Mouse (Mus musculus): ENCODE measurements around the gene Slc7a8. TPM values are rescaled to one million over a fixed set of nuclear protein-coding genes. Genes with fewer than 3 reads are reported as not detected.

Gene Slc7a8
- polyA plus RNA-seq, 2 experiments = 4.5 to 5.8 TPM

DNA sequence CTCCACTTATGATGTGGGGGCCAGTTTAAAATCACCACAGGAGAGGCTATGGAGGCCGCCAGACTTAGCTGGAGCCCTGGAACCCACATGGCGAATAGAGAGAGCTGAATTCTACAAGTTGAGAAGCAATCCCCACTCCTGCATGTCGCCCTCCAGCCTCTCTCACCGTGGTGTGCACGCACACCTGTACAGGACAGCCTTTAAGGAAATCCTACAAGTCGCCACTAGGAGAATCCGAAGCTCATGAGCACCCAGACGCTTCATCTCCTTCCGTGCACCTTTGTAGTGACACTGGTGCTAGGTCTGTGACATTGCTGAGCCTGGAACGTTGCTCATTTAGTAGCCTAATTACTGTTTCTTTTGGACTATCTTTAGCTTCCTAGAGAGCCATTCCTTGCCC, 17.9 kb upstream of the Slc7a8 start:
- ATAC-seq (ENCODE audit: low FRiP score, low read depth) (no peak), DNase-seq (ENCODE audit: low spot score) (no peak)
- H3K27ac ChIP-seq (replicated peaks; ENCODE audit: low read depth, low read length) = no peak overlapping the region
- H3K9ac ChIP-seq (ENCODE audit: low read depth, low read length, severe bottlenecking) = no peak overlapping the region
- no peaks in the 10 kb centered on the region for H3K4me1 ChIP-seq (ENCODE audit: control insufficient read depth, insufficient read depth, low read length)
- H3K9me3 ChIP-seq (ENCODE audit: control insufficient read depth, low read length) = no peaks in the 10 kb centered on the region
- no peaks in the 10 kb centered on the region for H3K36me3 ChIP-seq (ENCODE audit: control insufficient read depth, insufficient read depth, low read length)
- no peak overlapping the region for H3K4me2 ChIP-seq (replicated peaks; ENCODE audit: low read depth, low read length, severe bottlenecking)
- WGBS = 47% methylated on average over 10 of the region's 10 CpGs
- H3K27me3 ChIP-seq (ENCODE audit: control insufficient read depth, insufficient read depth, low read length) = no peaks in the 10 kb centered on the region
- no peak for TF ChIP-seq POLR2A (IDR thresholded peaks at IDR 0.05; ENCODE audit: borderline replicate concordance, extremely low read depth, insufficient read depth, insufficient read length)
- H3K4me3 ChIP-seq (replicated peaks; ENCODE audit: low read length) = no peak overlapping the region

DNA sequence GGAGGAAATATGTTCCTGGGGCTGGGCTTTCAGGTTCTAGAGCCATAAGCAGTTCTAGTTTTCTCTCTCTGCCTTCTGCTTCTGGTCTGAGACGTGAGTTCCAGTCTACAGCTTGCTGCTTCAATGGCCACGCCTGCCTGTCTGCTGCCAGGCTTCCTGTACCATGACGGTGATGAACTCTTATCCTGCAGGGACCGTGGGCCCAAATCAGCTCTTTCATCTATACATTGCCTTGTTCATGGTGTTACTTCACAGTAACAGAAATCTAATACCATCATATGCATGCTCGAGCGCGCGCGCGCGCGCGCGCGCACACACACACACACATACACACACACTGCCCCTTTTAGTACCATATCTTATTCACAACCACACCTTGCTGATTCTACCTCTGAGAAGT, 15.0 kb upstream of the Slc7a8 start:
- Histone ChIP-seq H3K4me1 (ENCODE audit: control insufficient read depth, insufficient read depth, low read length) (no peaks in the 10 kb centered on the region), H3K9ac (ENCODE audit: low read depth, low read length, severe bottlenecking) (no peak overlapping the region), H3K27ac (replicated peaks; ENCODE audit: low read depth, low read length) (no peak overlapping the region), H3K27me3 (ENCODE audit: control insufficient read depth, insufficient read depth, low read length) (no peaks in the 10 kb centered on the region), H3K36me3 (ENCODE audit: control insufficient read depth, insufficient read depth, low read length) (no peaks in the 10 kb centered on the region), H3K4me2 (replicated peaks; ENCODE audit: low read depth, low read length, severe bottlenecking) (no peak overlapping the region), H3K9me3 (ENCODE audit: control insufficient read depth, low read length) (no peaks in the 10 kb centered on the region), H3K4me3 (replicated peaks; ENCODE audit: low read length) (no peak overlapping the region)
- TF ChIP-seq POLR2A (IDR thresholded peaks at IDR 0.05; ENCODE audit: borderline replicate concordance, extremely low read depth, insufficient read depth, insufficient read length) = no peak
- ATAC-seq (ENCODE audit: low FRiP score, low read depth) (no peak), DNase-seq (ENCODE audit: low spot score) (no peak)
- WGBS = 89% methylated on average over 15 of the region's 15 CpGs

DNA sequence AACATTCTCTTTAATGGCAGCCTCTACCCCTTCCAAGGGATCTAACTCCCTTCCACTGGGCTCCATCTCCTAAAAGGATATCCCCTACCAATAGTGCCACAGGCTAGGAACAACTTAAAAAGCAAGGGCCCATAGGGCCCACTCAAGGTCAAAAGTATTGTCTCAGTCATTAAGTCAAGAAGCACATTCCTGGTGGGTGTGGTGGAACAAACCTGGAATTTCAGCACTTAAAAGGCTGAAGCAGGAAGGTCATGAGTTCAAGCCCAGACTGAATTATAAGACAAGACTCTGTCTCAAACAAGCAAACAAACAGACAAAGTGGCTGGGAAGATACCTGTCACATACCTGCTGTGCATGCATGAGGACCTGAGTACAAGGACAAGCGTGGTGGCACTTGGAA, 14.2 kb upstream of the Slc7a8 start:
- TF ChIP-seq POLR2A (IDR thresholded peaks at IDR 0.05; ENCODE audit: borderline replicate concordance, extremely low read depth, insufficient read depth, insufficient read length) = no peak
- Histone ChIP-seq H3K36me3 (ENCODE audit: control insufficient read depth, insufficient read depth, low read length) (no peaks in the 10 kb centered on the region), H3K27me3 (ENCODE audit: control insufficient read depth, insufficient read depth, low read length) (no peaks in the 10 kb centered on the region), H3K9me3 (ENCODE audit: control insufficient read depth, low read length) (no peaks in the 10 kb centered on the region), H3K4me3 (replicated peaks; ENCODE audit: low read length) (no peak overlapping the region), H3K9ac (ENCODE audit: low read depth, low read length, severe bottlenecking) (no peak overlapping the region), H3K4me1 (ENCODE audit: control insufficient read depth, insufficient read depth, low read length) (no peaks in the 10 kb centered on the region), H3K27ac (replicated peaks; ENCODE audit: low read depth, low read length) (no peak overlapping the region), H3K4me2 (replicated peaks; ENCODE audit: low read depth, low read length, severe bottlenecking) (no peak overlapping the region)
- DNase-seq (ENCODE audit: low spot score) (no peak), ATAC-seq (ENCODE audit: low FRiP score, low read depth) (no peak)
- 82% methylated on average over 1 of the region's 1 CpGs for WGBS

DNA sequence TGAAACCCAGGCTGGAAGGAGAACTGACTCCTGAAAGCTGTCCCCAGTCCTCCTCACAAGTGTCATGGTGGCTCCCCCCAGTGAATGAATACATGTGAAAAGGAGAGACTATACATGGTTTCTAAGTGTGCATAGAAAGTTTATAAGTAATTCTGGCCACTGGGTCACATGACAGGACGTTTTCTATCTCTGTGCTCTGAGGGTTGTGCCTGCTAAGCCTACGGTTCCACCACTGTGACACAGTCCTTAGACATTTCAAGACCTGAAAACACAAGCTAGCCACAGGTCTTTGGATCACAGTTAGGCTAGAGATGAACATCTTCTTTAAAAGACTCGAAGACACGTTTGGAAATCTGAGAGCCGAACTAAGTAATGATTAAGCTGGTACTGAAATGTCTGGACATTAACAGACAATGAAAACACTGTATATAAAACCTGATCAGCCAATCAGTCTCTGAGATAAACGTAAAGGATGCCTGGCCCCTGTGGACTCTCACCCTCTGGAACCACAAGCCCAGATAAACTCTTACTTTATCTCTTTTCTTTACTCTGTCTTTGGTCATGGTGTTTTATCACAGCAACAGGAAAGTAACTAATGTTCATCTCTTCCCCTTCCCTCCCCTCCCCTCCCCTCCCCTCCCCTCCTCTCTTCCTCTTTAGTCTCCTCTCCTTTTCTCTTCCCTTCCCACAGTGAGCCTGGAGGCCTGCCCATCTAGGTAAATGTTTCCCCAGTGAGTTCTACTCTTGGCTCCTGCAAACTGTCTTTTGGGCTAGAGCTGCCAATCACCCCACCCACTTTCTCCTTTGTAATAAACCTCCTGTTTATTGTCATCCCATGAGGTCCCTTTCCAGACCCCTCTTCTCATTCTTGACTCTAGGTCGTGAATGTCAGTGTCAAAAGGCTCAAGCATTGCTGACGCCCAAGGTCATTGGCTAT, 12.4 kb upstream of the Slc7a8 start:
- Histone ChIP-seq H3K4me2 (replicated peaks; ENCODE audit: low read depth, low read length, severe bottlenecking) (no peak overlapping the region), H3K4me1 (ENCODE audit: control insufficient read depth, insufficient read depth, low read length) (no peaks in the 10 kb centered on the region), H3K36me3 (ENCODE audit: control insufficient read depth, insufficient read depth, low read length) (no peaks in the 10 kb centered on the region), H3K9ac (ENCODE audit: low read depth, low read length, severe bottlenecking) (no peak overlapping the region), H3K27ac (replicated peaks; ENCODE audit: low read depth, low read length) (no peak overlapping the region), H3K4me3 (replicated peaks; ENCODE audit: low read length) (no peak overlapping the region), H3K9me3 (ENCODE audit: control insufficient read depth, low read length) (no peaks in the 10 kb centered on the region), H3K27me3 (ENCODE audit: control insufficient read depth, insufficient read depth, low read length) (no peaks in the 10 kb centered on the region)
- ATAC-seq (ENCODE audit: low FRiP score, low read depth) (no peak), DNase-seq (ENCODE audit: low spot score) (no peak)
- TF ChIP-seq POLR2A (IDR thresholded peaks at IDR 0.05; ENCODE audit: borderline replicate concordance, extremely low read depth, insufficient read depth, insufficient read length) = no peak
- 75% methylated on average over 8 of the region's 8 CpGs for WGBS

DNA sequence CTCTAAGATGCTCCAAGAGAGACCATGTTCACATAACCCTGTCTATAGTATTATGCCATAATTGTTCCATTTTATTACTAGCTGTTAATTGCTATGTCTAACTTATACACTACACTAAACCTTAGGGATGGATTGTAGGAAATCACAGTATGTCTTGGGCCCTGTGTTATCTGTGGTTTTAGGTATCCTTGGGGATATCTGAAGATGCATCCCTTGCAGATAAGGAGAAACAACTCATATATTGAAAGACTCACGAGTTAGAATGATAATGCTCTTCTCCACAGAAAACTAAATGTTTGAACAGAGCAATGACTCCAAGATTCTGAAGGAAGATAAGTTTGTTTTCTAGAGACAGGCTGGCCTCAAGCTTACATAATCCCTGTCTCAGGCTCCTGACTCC, 11.6 kb upstream of the Slc7a8 start:
- WGBS = 69% methylated on average over 1 of the region's 1 CpGs
- Histone ChIP-seq H3K36me3 (ENCODE audit: control insufficient read depth, insufficient read depth, low read length) (no peaks in the 10 kb centered on the region), H3K4me1 (ENCODE audit: control insufficient read depth, insufficient read depth, low read length) (no peaks in the 10 kb centered on the region), H3K9me3 (ENCODE audit: control insufficient read depth, low read length) (no peaks in the 10 kb centered on the region), H3K27me3 (ENCODE audit: control insufficient read depth, insufficient read depth, low read length) (no peaks in the 10 kb centered on the region), H3K4me3 (replicated peaks; ENCODE audit: low read length) (no peak overlapping the region), H3K27ac (replicated peaks; ENCODE audit: low read depth, low read length) (no peak overlapping the region), H3K4me2 (replicated peaks; ENCODE audit: low read depth, low read length, severe bottlenecking) (no peak overlapping the region), H3K9ac (ENCODE audit: low read depth, low read length, severe bottlenecking) (no peak overlapping the region)
- no peak for TF ChIP-seq POLR2A (IDR thresholded peaks at IDR 0.05; ENCODE audit: borderline replicate concordance, extremely low read depth, insufficient read depth, insufficient read length)
- ATAC-seq (ENCODE audit: low FRiP score, low read depth) (no peak), DNase-seq (ENCODE audit: low spot score) (no peak)

All from limb, embryonic 14.5 days (tissue).